Mouse (Mus musculus) embryonic facial prominence, embryonic 15.5 days (tissue): ENCODE measurements around the gene Polr1c. TPM values are rescaled to one million over a fixed set of nuclear protein-coding genes. Genes with fewer than 3 reads are reported as not detected.
A peak's percentile ranks its signal among the peaks of the same experiment; 100 is the strongest.

Experiments
- ATAC-seq: fragments of 200-750 bp; cut with Nextera tagmentation; 2 replicates; pipeline ENCODE4 v1.8.0; 2017; ENCODE audit warnings: low read depth, moderate TSS enrichment; ENCODE audit not compliant: insufficient number of reproducible peaks, low FRiP score, low TSS enrichment
- H3K27ac ChIP-seq: fragments of 300-500 bp; sonication (generic); replicated peaks from 2 replicates; pipeline ENCODE4 v1.5.1; 2015; ENCODE audit warnings: mild to moderate bottlenecking, inconsistent platforms
- H3K27me3 ChIP-seq: fragments of 300-500 bp; sonication (generic); 2 replicates; pipeline ENCODE4 v1.6.1; 2015; ENCODE audit warnings: inconsistent platforms
- H3K36me3 ChIP-seq: fragments of 300-500 bp; sonication (generic); 2 replicates; pipeline ENCODE4 v1.6.1; 2015; ENCODE audit warnings: mild to moderate bottlenecking, inconsistent platforms
- H3K4me1 ChIP-seq: fragments of 300-500 bp; sonication (generic); 2 replicates; pipeline ENCODE4 v1.6.1; 2015; ENCODE audit warnings: inconsistent platforms
- H3K4me2 ChIP-seq: fragments of 300-500 bp; sonication (generic); replicated peaks from 2 replicates; pipeline ENCODE4 v1.6.1; 2015; ENCODE audit warnings: mild to moderate bottlenecking, inconsistent platforms
- H3K4me3 ChIP-seq: fragments of 300-500 bp; sonication (generic); replicated peaks from 2 replicates; pipeline ENCODE4 v1.5.1; 2015; ENCODE audit warnings: mild to moderate bottlenecking, inconsistent platforms
- H3K9ac ChIP-seq: fragments of 300-500 bp; sonication (generic); 2 replicates; pipeline ENCODE4 v1.6.1; 2015; ENCODE audit warnings: inconsistent platforms
- H3K9me3 ChIP-seq: fragments of 300-500 bp; sonication (generic); replicated peaks from 2 replicates; pipeline ENCODE4 v1.6.1; 2016; ENCODE audit warnings: inconsistent platforms
- WGBS: fragments of 180-500 bp; shearing (Covaris S2); methylation state at CpG from one replicate; pipeline ENCODE4 v1.1.7; 2015; 5-methylcytosine and 5-hydroxymethylcytosine counted together
- polyA plus RNA-seq: library from polyadenylated mRNA; unstranded; fragments of >200 nt; fragmentation: Nextera tagmentation; extraction: Ambion mirVana; gene quantifications from 2 replicates; pipeline ENCODE4 v1.2.1, GENCODE M21; 2015

The Polr1c gene
- polyA plus RNA-seq, 1 experiment from 2014 or later, result 83.1 TPM

DNA sequence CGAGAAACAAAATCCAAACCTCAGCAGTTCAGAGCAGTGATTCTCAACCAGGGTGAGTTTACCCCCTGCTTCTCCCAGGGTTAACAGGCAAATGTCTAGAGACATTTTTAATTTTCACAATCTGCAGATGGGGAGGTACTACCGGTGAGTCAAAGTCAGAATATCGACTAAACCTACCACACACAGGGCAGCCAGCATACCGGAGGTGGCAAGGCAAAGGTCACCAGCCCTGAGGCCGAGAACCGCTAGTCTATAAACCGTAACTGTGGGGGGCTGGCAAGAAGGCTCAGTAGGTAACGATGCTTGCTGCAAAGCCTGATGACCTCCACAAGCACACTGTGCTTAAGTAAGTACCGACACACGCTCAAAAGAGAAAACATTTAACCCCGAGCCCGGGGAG lies 17.6 kb upstream of the Polr1c start:
- WGBS, result 68% methylated on average over 12 of the region's 12 CpGs
- H3K9ac ChIP-seq, result no peak overlapping the region
- no peak overlapping the region for H3K4me3 ChIP-seq

GRCm38 (mm10) chr17:46262201-46262694 lies 14.4 kb upstream of the Polr1c start:
- peaks cover 19% of the 10 kb centered on the region for H3K4me1 ChIP-seq
- no peak overlapping the region for H3K4me2 ChIP-seq
- H3K9ac ChIP-seq, result no peak overlapping the region
- H3K9me3 ChIP-seq, result no peaks in the 10 kb centered on the region
- H3K27me3 ChIP-seq, result no peaks in the 10 kb centered on the region
- peaks cover 83% of the 10 kb centered on the region for H3K36me3 ChIP-seq
- no peak overlapping the region for H3K27ac ChIP-seq
- no peak overlapping the region for H3K4me3 ChIP-seq
- no peak for ATAC-seq
- WGBS, result 88% methylated on average over 5 of the region's 5 CpGs

More for the DNA sequence above, 17.6 kb upstream of the Polr1c start:
- ATAC-seq, result no peak
- no peak overlapping the region for H3K27ac ChIP-seq
- H3K4me2 ChIP-seq, result no peak overlapping the region
- no peaks in the 10 kb centered on the region for H3K9me3 ChIP-seq
- H3K36me3 ChIP-seq, result peaks cover 74% of the 10 kb centered on the region
- H3K4me1 ChIP-seq, result peaks cover 46% of the 10 kb centered on the region
- H3K27me3 ChIP-seq, result no peaks in the 10 kb centered on the region

DNA sequence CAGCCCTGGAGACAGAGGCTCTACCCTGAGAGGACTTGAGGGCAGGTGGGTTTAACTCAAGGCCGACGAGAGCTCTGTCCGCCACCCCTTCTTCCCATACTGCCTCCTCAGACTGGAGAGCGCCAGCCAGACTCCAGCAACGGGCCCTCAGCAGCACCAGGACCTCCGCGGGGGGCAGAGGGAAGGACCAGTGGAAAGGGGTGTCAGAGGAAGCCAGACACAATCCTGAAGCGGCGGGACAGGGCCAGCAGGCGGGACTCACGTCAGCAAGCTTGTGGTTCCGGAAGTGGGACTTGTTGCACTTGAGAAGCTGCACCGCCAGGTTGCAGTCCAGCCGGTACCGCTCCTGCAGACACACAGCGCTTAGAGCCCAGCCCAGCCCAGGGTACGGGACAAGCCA lies 11.8 kb upstream of the Polr1c start:
- H3K9ac ChIP-seq, result no peak overlapping the region
- peaks cover 87% of the 10 kb centered on the region for H3K36me3 ChIP-seq
- H3K27ac ChIP-seq, result no peak overlapping the region
- peaks cover 9% of the 10 kb centered on the region for H3K27me3 ChIP-seq
- no peak overlapping the region for H3K4me3 ChIP-seq
- ATAC-seq, result no peak
- 85% methylated on average over 17 of the region's 17 CpGs for WGBS
- H3K4me1 ChIP-seq, result peaks cover 8% of the 10 kb centered on the region; the same call in 1 of the 2 replicates
- no peak overlapping the region for H3K4me2 ChIP-seq
- H3K9me3 ChIP-seq, result no peaks in the 10 kb centered on the region

DNA sequence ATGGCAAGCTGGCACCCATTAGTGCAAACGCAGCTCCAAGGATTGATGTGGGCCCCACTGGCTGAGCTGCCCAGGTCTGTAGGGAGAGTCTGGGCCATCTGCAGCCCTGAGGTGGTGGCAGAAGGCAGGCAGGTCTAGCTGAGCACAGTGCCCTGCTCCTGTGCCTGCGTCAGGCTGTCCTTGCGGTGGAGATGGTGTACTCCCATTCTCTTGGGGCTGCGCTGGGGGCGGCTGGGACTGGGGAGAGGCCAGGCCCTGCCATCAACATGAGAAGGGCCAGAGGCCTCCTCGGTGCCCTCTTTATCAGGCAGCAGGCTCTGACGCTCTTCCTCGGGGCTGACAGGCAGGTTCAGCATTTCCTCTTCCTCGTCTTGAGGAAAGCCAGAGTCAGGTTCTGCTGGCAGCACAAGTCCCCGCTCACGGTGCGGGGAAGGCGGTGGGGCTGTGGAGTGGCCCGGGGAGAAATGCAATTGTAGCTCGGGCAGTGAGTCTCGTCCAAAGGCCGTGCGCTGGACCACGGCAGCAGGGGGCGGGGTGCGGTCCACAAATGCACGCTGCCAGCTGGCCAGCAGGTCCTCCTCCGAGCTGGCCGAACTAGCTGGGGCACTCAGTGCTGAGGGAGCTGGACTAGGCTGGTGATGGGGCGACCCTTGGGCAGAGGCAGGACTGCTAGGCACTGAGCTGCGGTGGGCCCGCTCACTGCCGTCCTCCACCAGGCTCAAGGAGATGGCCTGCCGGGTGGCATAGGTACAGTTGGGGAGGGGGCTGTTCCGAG lies 10.6 kb upstream of the Polr1c start:
- no peak overlapping the region for H3K9ac ChIP-seq
- H3K36me3 ChIP-seq, result peaks cover 75% of the 10 kb centered on the region
- H3K27ac ChIP-seq, result no peak overlapping the region
- H3K4me2 ChIP-seq, result no peak overlapping the region
- no peak overlapping the region for H3K4me3 ChIP-seq
- peaks cover 18% of the 10 kb centered on the region for H3K4me1 ChIP-seq
- H3K9me3 ChIP-seq, result no peaks in the 10 kb centered on the region
- peaks cover 15% of the 10 kb centered on the region for H3K27me3 ChIP-seq
- 83% methylated on average over 30 of the region's 30 CpGs for WGBS
- no peak for ATAC-seq

DNA sequence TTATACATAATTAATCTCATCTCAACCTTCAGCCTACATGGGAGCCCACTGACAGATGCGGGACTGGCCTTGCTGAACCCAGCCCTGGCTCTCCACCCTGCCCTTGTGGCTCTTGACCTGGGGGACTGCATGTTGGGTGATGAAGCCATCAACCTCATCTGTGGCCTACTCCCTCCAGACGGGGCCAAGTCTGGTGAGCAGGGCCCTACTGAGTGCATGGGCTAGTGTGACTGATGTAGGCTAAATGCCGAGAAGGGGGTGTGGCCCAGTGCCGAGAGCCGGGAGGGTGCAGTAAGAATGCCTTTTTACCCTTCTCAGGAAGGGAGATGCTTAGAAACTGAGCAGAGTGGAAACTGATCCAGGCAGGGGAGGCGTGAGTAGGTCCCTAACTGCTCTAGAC lies 7.3 kb upstream of the Polr1c start:
- no peaks in the 10 kb centered on the region for H3K9me3 ChIP-seq
- peaks cover 15% of the 10 kb centered on the region for H3K27me3 ChIP-seq
- no peak overlapping the region for H3K27ac ChIP-seq
- WGBS, result 30% methylated on average over 6 of the region's 6 CpGs
- peaks cover 65% of the 10 kb centered on the region for H3K36me3 ChIP-seq
- peaks cover 27% of the 10 kb centered on the region for H3K4me1 ChIP-seq
- no peak overlapping the region for H3K9ac ChIP-seq
- H3K4me3 ChIP-seq, result peak overlapping the region; percentile 68
- ATAC-seq, result no peak
- H3K4me2 ChIP-seq, result 0 out of 2 replicates have a peak overlapping the region, but pooled peaks have one; percentile 2

DNA sequence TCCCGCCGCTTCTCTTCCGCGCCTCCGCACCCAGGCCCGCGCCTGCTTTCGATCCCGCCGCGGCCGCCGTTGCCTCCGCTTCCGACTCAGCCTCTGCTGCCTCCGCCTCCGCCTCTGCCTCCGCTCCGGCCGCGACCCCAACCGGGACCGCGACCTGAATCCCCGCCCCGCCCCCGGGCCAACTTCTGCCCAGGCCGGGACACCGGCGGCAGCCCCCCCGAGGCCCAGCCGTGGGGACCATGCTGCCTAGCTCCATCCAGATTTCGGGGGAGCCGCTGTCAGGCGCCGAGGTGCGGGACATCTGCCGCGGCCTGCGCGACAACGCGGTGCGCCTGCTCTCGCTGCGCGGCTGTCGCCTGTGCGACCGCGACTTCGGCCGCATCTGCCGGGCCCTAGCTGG lies 6.3 kb upstream of the Polr1c start:
- WGBS, result under 1% methylated on average over 49 of the region's 54 CpGs
- Histone ChIP-seq H3K9ac (peak overlapping the region; percentile 47), H3K4me1 (peaks cover 35% of the 10 kb centered on the region), H3K9me3 (no peaks in the 10 kb centered on the region), H3K27ac (no peak overlapping the region), H3K4me3 (peak overlapping the region; percentile 68), H3K27me3 (peaks cover 15% of the 10 kb centered on the region), H3K4me2 (peak overlapping the region; percentile 99), H3K36me3 (peaks cover 64% of the 10 kb centered on the region)
- peak; percentile 0; the same call in 1 of the 2 replicates for ATAC-seq

GRCm38 (mm10) chr17:46253452-46254084 lies 5.7 kb upstream of the Polr1c start, which contains the start of gene Lrrc73:
Gene Lrrc73 (plus strand): TSS chr17:46253531.
- ATAC-seq, result peak; percentile 86
- Histone ChIP-seq H3K9me3 (no peaks in the 10 kb centered on the region), H3K4me1 (peaks cover 40% of the 10 kb centered on the region), H3K9ac (peak within 1 kb of the TSS; percentile 47), H3K4me2 (peak within 1 kb of the TSS; percentile 99), H3K27ac (no peak within 1 kb of the TSS), H3K4me3 (peak within 1 kb of the TSS; percentile 68), H3K36me3 (peaks cover 58% of the 10 kb centered on the region), H3K27me3 (peaks cover 15% of the 10 kb centered on the region)
- 2% methylated on average over 45 of the region's 48 CpGs for WGBS

DNA sequence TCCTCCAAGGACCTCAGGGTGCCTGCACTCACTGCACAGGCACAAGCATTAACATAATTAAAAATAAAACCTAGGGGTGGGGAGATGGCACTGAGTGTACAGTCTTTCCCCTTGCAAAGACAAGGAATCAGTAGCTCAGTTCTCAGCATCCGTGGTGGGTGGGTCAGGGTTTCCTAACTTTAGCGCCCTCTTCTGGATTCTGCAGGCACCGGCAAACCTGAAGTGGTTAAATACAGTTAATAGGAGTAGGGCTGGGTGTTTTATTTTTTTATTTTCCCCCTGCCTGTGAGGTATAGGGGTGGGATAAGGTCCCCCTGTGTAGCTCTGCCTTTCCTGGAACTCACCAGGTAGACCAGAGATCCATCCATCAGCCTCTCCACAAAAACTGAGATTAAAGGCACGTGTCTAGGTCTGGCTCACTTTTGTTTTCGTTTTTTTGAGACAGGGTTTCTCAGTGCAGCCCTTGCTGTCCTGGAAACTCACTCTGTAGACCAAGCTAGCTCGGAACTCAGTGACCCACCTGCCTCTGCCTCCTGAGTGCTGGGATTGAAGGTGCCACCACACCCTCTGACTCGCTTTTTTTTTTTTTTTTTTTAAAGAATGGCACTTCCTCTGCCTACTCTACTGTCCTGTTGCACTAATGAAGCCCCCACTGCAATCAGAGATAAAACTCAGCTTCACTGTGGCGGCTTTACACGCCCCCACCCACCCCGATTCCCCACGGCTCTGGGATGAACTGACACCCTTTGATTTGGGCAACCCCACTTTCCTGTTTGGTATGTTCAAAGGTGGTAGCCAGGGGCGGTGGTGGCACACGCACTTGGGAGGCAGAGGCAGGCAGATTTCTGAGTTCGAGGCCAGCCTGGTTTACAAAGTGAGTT lies 5.0 kb upstream of the Polr1c start:
- peaks cover 41% of the 10 kb centered on the region for H3K4me1 ChIP-seq
- 55% methylated on average over 14 of the region's 14 CpGs for WGBS
- ATAC-seq, result no peak
- H3K9ac ChIP-seq, result no peak overlapping the region
- H3K27me3 ChIP-seq, result peaks cover 15% of the 10 kb centered on the region
- H3K4me2 ChIP-seq, result peak overlapping the region; percentile 99
- H3K27ac ChIP-seq, result no peak overlapping the region
- H3K9me3 ChIP-seq, result no peaks in the 10 kb centered on the region
- H3K36me3 ChIP-seq, result peaks cover 51% of the 10 kb centered on the region
- peak overlapping the region; percentile 68 for H3K4me3 ChIP-seq

DNA sequence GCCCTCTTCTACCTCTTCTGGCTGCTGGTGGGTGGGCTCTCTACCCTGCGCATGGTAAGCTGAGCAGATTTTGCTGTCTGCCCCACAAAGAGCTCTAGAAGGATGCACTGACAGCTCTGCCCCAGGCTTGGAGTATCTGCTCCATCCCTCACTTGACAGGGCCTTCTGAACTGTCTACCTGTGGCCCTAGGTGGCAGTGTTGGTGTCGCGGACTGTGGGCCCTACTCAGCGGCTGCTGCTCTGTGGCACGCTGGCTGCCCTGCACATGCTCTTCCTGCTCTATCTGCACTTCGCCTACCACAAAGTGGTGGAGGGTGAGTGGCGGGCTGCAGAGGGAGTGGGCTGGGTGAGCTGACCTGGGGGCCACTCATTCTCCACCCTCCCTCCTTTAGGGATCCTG lies 3.3 kb upstream of the Polr1c start:
- Histone ChIP-seq H3K9me3 (no peaks in the 10 kb centered on the region), H3K27ac (no peak overlapping the region), H3K36me3 (peaks cover 36% of the 10 kb centered on the region), H3K4me3 (no peak overlapping the region), H3K9ac (no peak overlapping the region), H3K27me3 (peaks cover 15% of the 10 kb centered on the region), H3K4me1 (peaks cover 51% of the 10 kb centered on the region), H3K4me2 (no peak overlapping the region)
- 76% methylated on average over 7 of the region's 7 CpGs for WGBS
- no peak for ATAC-seq

DNA sequence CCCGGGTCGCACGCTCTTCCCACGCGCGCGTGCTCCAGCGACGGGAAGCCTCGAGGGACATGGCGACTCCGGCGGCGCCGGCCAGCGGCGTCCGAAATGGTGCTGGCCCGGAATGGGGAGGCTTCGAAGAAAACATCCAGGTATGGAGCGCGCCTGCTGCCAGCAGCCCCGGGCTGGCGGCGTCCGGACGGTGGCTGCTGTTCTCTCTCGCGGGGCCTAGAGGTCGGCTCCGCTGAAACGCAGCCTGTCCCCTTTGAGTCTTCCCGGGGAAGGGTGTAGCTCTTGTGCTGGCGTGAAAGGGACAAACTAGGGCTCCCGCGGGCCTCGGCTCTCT lies 302 bp upstream of the Polr1c start:
- peak overlapping the region; percentile 90 for H3K4me3 ChIP-seq
- peaks cover 65% of the 10 kb centered on the region for H3K36me3 ChIP-seq
- no peaks in the 10 kb centered on the region for H3K9me3 ChIP-seq
- WGBS, result under 1% methylated on average over 37 of the region's 37 CpGs
- H3K4me1 ChIP-seq, result peaks cover 35% of the 10 kb centered on the region
- H3K27ac ChIP-seq, result peak overlapping the region; percentile 67
- H3K9ac ChIP-seq, result peak overlapping the region; percentile 93
- no peaks in the 10 kb centered on the region for H3K27me3 ChIP-seq
- H3K4me2 ChIP-seq, result peak overlapping the region; percentile 86
- ATAC-seq, result peak; percentile 12

GRCm38 (mm10) chr17:46244579-46244978 lies 3.3 kb downstream of the Polr1c start:
- WGBS, result 73% methylated on average over 10 of the region's 10 CpGs
- Histone ChIP-seq H3K27ac (no peak overlapping the region), H3K4me3 (no peak overlapping the region), H3K27me3 (no peaks in the 10 kb centered on the region), H3K4me1 (peaks cover 26% of the 10 kb centered on the region), H3K9ac (no peak overlapping the region), H3K4me2 (no peak overlapping the region), H3K36me3 (peaks cover 71% of the 10 kb centered on the region), H3K9me3 (no peaks in the 10 kb centered on the region)
- no peak for ATAC-seq
